Mouse (Mus musculus) cerebellum, postnatal 14 days (tissue): ENCODE data around the gene Ddx11.
A peak's percentile ranks its signal among the peaks of the same experiment; 100 is the strongest.

Experiments
- DNase-seq, 2 experiments: peaks; one replicate each; pipeline ENCODE4 v3.0.0; 2021; ENCODE audit warnings: mixed read lengths in 2 of 2

The Ddx11 gene

DNA sequence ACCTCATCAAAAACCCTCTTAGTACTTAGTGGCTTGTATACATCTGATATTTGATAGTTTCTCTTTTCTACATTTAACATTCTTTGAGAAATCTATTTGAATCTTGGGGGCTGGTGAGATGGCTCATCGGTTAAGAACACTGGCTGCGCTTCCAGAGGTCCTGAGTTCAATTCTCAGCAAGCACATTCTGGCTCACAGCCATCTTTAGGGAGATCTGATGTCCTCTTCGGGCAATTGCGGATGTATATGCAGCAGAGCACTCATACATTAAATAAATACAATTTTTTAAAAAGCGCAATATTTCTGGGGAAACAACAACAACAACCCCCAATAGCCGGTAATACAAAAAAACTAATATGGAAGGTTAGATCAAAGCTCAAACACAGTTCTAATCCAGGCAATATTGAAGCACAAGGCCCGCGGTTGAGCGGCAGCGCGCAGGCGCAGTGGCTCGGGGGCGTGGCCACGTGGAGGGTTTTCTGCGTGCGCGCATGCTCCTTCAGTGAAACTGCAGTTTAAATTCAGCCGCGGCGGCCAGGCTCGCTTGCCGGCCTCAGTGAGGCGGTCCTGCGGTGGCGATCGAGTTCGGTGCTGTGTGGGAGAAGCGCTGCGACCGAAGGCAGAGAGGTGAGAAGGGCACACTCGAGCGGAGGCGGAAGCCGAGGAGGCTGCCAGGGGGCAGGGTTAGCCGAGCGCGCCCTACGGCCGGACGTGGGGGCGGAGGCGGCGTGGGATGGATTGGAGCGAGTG, at the start of gene Ddx11:
Gene Ddx11, plus strand, starts transcription at position 455 of the 750 bp plus-strand sequence.
- peak; percentile 98 for DNase-seq

DNA sequence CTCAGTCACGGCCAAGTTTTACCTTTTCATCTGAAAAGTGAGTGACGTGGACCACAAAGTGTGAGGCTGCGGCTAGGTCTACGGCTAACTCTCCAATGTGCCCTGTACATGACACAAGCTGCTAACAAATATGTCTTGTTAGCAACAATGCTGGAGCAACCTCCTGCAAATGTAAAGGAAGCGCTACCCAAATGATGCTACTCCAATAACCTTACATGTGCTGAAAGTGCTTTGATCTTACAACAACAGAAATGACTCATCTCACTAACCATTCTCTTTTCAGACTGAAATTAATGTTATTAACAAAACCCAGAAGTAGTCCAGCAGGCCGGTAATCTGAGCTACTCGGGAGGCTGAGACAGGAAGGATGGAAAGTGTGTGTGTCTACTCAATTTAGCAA, 49.3 kb upstream of the Ddx11 start:
- DNase-seq = no peak

DNA sequence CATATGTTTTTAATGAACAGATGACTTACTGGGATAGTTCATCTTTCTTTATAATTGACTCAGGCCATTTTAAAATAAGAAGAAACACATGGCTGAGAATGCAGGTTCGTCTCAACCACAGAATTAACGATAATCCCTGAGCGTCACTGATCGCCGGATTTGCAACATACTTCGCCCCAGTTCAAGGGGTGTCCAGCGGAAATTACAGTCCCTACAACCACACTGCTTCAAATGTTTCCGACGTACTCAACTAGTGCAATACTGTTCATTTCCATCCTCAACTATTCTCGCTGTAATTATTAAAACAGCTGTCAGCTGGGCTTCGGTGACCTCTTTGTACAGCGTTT, 47.5 kb upstream of the Ddx11 start:
- no peak for DNase-seq

DNA sequence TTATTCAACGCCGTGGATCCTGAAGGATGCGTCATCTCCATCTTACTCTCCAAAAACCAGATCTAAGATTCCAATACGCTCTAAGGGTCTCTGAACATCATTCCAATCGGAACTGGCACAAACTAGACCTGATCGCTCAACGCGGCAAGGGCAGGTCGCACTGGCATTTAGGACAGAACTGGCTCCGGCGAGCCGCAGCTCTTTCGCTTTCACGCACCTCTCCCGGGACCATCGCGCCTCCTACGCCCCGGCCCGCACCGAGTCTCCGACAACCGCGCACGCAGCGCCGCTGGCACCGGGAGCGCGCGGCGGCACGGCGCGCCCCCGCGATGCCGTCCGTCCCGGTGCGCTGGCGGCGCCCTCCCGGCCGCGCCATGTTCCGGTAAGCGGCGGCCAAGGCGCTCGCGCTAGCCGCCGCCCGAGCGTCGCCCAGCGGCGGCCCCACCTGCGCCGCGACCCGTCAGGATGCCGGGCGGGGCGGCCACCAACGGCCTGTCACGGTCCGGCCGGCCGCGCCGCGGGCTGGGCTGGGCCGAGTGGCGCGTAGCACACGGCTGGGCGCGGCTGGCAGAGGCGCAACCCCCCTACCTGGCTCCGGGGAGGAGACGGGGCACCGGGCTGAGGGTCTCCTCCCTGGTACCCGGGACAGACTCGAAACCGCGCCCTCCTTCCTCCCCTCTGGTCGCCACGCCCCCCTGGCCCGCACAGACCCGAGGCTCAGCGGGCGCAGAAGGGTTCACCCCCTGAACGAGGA, 47.0 kb upstream of the Ddx11 start:
- DNase-seq = peak; percentile 62 to 66

DNA sequence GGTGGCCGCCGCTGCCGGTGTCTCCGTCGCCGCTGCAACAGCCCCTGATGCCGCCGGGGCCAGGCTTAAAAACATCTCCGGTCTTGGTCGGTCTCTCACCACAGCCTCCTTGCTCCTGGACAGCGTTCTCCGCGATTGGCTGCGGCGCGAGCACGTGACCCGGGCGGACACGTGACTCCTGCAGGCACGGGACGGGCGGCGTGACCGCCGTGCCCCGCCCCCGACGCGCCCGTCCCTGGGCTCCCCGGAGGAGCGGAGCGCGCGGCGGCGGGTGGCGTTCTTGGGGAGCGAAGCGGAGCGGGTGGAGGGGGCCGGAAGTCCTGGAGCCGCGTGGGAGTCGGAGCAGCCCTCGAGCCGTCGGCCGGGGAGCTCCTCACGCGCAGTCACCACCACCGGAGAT, 46.4 kb upstream of the Ddx11 start, which contains the start of gene Ankrd12:
Gene Ankrd12, minus strand, starts transcription at position 156 of the 400 bp plus-strand sequence.
- DNase-seq = peak; percentile 96

DNA sequence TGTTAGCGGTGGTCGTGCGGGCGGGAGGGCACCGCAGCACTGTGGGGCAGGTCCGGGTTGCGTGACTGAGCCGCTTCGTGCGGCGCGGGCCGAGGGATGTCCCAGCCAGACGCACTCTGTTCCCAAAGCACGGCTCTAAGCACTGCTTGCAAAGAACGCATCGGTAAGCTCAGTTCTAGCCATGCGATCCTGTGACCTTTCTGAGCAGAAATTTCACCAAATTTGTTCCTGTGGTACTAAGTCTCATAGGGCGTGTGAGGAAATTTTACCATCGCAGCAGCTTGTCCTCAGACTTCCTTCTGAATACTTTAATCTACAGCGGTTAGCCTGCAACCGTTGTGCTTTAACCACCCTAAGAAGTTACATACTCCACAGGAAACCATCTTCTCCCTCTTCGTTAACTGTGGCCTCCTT, 45.9 kb upstream of the Ddx11 start:
- DNase-seq = no peak

DNA sequence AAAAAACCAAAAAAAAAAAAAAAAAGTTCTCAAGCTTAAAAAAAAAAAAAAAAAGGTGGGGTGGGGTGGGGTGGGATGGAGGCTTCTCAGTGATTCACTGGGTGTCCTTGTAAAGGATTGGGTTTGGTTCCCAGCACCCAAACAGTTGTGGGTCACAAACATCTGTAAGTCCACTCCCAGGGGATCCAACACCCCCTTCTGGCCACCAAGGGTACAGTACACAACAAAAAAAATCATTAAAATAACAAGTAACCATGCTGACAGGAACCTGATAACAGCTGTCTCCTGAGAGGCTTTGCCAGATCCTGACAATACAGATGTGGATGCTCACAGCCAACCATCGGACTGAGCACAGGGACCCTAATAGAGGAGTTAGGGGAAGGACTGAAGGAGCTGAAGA, 38.8 kb upstream of the Ddx11 start:
- no peak for DNase-seq

DNA sequence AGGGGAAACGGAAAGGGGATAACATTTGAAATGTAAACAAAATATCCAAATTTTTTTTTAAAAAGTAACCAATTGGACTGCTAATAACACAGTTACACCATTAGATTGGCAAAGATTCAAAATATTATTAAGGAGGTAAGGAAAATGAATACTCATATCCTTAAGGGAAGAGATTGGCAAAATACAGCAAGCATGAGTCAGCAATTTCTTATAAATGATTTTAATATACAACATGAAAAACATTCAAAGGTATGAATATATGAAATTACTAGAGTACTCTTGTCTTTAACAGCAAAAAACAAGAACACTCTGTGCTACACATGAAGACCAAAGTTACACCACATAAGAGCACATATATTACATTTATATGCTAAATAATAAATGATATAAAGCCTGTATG, 38.3 kb upstream of the Ddx11 start:
- no peak for DNase-seq

DNA sequence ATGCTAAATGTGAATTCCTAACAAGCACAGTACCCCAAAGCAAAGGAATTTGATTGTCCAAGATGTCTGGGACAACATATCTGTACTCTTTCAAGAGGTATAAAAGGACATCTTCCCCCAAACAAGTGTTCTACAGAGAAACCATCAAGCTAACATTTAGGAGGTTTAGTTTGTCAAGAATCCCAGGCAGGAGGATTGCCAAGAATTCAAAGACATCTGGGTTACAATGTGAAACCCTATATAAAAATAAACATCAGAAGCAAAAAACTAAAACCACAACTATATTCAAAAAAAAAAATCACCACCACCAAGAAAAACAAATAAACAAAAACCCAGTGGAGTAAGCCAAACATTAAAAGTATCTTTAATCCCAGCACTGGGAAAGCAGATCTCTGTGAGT, 33.1 kb upstream of the Ddx11 start:
- no peak for DNase-seq

DNA sequence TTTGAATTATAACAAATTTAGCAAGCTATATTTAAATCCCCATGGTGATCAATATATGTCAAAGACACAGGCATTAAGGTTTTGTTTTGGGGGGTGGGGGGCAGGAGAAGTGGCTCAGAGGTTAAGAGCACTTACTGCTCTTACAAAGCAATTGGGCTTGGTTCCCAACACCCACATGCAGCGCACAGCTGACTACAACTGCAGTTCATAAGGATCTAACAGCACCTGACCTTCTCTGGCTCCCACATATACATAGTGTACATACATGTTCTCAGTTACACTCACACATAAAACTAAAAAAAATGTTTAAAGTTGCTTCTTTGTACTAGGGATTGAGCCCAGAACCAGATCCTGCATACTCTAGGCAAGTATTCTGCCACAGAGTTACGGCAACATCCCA, 31.9 kb upstream of the Ddx11 start:
- DNase-seq = no peak

DNA sequence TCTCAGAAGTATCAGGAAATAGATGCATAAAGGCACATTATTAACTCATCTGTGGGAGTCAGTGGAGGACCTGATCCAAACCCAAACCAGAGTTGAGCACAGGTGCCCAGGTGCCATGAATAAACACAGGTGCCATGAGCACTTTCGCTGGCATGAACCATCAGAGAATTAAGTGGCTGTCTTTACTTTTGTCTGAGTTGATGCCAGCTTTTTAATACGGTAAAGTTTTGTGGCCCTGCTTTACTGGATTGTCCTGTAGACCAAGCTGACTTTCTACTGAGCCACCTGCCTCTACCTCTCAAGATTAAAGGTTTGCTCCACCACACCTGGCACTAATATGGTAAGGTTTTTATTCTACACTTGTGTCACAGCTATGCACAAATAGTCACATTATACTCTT, 31.3 kb upstream of the Ddx11 start:
- DNase-seq = no peak

DNA sequence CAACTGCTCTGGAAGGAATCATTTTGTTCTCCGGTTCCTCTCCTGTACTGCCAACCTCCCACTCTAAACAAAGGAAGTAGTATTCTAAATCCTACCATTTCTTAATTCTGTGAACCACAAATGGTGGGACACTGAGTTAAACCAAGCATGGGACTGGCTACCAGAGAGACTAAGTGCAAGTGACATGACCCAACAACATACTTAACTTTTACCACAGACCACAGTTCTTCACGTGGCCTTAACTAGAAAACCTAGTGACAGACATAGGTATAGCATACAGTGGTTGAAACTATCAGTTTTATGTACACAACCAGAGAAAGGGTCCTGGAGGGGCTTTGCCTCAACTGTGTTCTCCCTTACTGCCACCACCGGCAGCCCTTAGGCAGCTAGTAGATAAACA, 30.7 kb upstream of the Ddx11 start:
- DNase-seq = no peak

DNA sequence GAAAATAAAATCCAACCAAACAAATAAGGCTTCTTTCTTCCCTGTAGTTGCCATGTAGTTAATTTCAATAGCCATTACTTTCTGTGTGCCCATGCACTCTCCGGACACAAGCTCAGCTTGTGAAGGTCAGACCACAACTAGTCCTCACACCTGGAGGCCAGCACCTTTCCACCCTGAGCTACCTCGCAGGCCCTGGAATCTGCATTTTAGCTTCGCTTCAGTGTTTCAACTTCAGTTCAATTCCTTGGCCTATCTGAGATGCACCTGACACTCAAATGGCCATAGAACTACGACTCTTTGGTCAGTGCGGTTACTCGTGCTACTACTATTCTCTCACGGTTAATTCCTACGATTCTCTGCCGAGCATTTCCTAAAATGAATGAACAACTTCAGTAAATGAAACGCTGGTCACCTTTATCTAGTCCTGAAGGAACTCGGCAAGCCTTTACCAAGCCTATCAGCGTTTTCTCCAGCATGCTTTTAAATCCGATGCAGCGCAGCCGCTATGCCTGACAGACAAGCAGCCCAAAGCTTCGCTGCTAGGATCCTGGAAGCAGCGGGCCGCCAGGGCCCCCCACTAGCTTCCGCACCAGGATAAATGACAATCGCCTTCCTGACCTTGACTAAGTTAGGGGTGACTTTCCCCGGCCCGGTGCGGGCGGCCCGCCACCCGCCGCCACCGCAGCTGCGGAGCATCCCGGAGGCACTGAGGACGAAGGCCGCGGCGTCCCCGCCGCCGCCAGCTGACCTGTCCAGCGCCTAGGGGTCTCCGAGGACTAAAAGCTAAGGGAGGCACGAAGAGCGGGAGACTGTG, 22.5 kb upstream of the Ddx11 start:
- DNase-seq = no peak

DNA sequence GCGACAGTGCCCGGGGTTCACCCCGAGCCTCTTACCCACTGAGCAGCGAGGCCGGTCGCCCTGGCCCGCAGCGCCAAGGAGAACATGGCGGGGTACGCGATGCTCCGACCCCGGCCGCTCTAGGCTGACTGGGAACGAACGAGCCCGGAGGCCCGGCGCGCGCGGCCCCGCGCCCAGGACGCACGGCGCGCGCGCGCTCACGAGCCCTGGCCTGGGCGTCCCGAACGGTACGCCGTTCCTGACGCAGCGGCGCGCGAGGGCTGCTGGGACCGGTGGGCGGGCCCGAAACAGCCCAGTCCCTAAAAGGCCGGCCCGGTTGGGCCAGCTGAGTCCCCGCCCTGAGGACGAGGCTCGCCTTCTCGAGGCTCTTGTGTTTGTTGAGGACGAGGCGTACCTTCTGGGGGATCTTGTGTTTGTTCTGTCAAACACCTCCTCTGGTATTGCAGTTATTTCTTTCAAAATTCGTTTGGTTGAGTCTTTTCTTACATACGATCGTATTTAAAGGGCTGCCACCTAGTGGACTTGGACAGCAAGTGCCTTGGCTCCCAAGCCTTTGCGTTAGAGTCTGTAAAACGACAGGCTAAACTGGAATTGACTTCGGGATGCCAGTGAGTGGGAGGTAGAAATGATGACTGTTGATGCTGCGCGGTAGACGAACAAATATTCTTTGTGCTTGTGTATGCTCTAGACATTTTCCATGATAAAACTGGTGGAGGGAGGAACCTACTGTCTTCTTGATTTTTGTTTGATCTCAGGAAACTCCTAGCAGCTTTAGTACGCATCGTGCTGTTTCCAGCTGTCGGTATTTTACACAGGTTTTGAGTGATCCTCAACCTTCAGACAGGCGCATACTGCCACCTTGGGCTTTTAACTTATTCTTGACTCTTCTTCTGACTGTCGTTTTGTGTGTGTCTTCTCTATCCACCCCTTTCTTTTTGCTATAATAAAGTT, 21.7 kb upstream of the Ddx11 start, which contains the start of gene Ndufv2:
Gene Ndufv2, minus strand, starts transcription at position 180 of the 951 bp plus-strand sequence.
- peak; percentile 95 to 96 for DNase-seq

DNA sequence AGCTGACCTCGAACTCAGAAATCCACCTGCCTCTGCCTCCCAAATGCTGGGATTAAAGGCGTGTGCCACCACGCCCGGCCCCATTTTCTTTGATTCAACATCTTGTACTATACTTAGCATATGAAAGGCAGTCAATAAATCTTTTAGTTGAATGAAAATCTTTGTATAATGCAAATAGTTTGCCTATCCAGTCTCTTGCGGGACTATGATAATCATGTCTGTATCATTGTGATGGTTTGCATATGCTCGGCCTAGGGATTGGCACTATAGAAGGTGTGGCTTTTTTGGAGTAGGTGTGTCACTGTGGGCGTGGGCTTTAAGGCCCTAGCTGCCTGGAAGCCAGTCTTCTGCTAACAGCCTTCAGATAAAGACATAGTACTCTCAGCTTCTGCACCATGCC, 19.2 kb upstream of the Ddx11 start:
- DNase-seq = no peak

DNA sequence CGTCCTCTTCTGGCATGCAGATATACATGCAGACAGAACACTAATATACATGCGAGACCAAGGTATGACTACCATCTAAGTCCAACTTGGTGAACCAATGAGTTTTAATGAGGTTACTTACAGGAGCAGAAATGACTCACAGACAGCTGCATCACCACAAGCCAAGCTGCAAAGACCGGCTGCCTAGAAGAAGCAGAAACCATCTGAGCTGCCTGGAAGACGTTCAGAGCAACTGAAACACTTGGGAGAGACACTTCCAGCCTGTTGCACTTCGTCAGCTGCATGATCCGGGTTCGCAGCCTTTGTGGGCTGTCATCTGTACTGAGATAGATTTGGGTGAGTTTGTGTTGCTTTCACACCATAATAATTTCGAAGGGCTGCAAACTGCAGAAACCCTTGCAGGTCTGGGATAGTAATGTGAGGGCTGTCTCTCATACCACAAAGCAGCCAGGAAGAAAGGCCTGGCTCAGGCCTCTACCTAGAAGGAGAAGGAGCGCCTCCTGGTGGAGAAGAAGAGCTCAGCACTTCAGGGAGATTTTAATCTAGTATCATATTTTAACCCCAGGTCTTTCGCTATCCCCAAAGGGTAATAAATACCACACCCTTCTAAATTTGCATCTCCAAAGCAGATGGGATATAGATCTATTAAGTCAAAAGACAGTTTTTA, 16.6 kb upstream of the Ddx11 start:
- DNase-seq = peak; percentile 77 to 88

DNA sequence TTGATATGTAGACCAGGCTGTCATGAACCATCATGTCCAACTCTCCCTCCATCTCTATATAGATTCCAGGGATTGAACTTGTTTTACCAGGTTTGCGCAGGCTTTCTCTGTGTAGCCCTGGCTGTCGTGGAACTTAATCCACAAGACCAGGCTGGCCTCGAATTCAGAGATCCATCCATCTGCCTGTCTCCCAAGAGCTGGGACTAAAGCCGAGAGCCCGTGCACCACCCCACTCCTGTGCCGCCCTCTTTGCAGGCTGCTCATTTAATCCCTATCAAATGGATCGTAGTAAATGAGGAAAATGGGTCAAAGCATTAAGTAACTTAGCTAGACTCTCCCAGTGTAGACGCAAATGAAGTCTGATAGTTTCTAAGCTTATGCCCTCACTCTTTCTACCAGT, 15.9 kb upstream of the Ddx11 start:
- no peak for DNase-seq

DNA sequence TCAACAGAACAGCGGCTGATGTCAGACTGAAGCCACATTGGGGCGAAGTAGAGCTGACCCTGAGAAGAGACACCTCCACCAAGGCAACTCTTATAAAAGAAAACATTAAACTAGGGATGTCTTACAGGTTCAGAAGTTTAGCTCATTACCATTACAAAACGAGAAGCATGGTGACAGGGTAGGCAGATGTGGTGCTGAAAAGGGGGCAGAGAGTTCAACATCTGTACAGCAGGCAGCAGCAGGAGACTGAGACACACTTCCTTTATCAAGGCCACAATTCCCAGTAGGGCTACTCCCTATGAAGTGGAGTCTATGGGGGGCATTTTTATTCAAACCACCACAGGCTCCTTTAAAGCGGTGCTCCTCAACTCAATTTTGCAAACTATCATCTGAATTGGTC, 15.1 kb upstream of the Ddx11 start:
- DNase-seq = no peak

DNA sequence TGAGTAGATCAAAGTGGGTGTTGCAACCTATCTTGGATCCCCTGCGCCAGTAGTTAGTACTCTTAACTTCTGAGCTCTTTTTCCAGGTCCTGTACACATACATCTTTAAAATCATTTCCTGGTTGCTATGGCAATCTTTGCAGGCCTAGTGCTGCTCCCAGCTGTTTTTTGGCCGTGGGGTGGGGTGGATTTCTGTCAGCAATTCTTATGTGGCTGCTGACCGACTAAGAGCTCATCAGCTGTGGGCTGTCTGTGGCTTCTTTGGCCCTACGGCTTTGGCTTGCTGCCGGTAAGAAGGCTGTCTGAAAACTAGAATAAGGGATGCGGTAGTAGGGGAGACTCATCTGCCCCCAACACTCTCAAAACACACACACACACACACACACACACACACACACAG, 12.6 kb upstream of the Ddx11 start:
- peak; percentile 25 to 37 for DNase-seq

DNA sequence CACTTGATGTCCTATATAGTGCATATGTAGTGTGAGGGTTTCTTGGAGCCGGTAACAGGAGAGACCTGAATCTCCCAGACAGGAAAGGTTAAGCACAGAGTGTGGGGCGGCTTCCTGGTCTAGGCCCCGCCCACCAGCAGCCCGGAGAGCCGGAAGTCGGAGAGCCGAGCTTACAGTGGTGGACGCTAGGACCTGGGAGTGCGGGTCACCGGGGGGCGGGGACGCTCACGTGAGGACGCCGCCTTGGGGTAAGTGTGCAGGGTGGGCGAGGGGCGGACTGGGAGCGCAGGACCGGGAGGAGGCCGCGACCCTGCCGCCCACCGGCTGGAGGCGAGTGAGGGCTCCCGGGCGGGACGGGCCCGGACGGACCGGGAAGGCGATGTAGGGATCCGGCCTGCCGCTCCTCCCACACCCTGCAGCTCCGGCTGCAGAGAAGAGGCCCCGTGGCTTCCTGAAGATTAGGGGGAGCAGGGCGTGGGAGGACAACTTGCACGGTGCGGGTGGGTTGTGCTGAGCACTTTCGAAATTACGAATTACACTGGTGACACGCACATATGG, 11.8 kb upstream of the Ddx11 start, which contains the start of gene Washc1:
Gene Washc1, plus strand, starts transcription at position 144 of the 558 bp plus-strand sequence.
- peak; percentile 92 to 93 for DNase-seq

DNA sequence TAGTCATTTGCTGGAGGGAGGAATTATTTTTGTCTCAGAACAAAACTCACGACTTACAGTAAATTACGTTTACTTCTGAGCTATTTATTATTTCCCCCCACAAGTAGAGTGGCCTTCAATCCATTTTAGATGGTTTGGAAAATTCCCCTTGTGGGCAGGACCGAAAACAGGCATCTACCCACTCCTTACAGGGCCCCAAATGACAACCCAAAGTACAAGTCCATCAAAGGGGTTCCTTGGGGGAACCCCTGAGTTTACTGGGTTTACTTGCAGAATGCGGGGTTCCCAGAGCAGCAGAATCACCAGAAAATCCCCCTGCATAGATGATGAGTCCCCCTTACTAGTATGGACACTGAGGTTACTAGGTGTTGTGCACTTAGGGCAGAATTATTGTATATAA, 11.2 kb upstream of the Ddx11 start:
- no peak for DNase-seq
